Mouse (Mus musculus) spleen, adult 18-20 months (tissue): ENCODE data around the gene Stoml1.
A peak's percentile ranks its signal among the peaks of the same experiment; 100 is the strongest.
"Not testable (repeated sequence)": the region's sequence is repeated elsewhere in the genome, so short reads cannot be mapped to it uniquely, and the experiment has no call there.

ENCODE experiments used
- DNase-seq, 2 experiments: peaks; one replicate each; pipeline ENCODE4 v3.0.0; 2022; ENCODE audit warnings: mixed read lengths in 2 of 2

The Stoml1 gene

DNA sequence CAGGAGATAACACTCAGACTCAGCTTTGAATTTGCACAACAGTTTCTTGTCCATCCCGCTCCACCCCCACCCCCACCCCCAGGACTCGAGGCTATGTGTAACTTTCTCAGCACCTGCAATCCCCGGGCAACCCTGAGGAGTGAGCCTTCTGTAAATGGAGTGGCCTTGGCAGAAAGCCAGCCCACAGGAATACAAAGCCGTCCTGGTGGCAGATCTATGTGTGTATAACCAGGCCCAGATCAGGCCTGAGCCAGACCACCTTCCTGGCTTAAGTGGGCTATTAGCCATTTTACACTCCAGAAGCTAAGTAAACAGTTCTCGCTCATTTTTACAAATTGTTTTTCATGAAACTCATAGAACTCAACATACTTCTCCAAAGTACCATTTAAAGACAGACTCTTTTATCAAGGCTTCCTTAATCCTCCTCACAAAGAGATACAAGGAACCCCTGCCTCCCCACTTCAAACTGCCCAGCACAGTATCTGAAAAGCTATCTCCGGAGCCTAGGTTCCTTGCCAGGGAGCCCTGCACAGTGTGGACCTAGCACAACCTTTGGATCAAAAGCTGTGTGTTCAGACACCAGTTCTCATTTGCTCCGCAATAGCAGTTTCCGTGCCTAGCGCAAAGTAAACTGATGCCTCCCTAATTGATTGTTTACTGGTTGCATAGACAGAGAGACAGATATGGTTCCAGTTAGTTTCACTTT is 11.0 kb upstream of the Stoml1 start:
- DNase-seq: no peak

DNA sequence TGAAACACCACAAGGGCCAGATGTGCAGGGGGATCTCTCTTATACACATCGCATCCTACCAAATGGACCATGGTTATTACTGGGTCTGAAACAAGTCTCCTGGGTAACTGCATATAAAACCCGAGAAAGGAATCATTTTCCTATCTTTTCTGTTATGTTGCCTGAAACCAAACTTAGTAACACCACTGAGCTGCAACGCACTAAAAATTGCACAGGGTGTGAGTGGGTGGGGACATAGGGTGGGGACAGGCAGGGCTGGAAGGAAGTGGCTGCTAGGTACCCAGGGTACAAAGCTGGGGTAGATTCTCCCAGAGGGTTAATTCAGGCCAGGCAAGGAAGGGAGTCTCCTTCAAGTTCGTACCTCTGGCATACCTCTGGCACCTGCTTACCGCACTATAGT is 10.3 kb upstream of the Stoml1 start:
- no peak for DNase-seq

DNA sequence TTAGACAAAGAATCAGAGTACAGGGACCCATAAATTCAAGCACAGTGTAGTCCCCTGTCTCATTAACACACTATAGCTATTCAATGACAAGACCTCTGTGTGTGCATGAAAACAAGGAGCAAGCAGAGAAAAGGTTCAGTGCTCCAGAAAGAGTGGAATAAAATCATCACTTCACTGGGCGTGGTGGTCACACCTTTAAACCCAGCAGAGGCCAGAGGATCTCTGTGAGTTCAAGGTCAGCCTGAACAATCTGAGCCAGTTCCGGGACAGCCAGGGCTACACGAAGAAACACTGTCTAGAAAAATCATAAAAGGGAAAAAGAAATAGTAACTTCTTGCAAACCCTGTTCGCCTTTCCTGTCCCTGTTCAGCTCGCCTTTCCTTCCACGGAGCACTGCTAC is 9.3 kb upstream of the Stoml1 start:
- DNase-seq: no peak

DNA sequence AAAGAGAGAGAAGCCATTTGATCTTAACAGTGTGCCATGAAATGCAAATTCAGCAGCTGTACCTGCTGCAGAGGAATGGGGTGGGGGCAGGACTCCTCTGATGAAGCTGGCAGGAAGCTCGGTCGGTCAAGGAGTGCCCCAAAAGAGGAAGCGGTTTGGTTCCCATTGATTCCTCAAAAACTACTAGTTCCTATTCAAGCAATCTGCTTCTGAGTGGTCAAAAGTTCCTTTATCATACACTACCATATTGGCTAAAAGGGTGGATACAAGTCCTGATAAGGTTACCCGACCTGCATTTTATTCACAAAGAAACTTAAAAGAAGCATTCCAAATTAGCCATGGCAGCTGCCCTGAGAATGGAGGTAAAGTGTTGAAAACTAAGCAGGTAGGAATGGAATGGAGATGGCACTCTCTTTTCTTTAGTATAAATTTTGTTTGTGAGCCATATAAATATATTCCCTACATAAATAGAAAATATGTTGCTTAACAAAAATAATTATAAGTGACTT is 6.8 kb upstream of the Stoml1 start:
- DNase-seq: no peak

DNA sequence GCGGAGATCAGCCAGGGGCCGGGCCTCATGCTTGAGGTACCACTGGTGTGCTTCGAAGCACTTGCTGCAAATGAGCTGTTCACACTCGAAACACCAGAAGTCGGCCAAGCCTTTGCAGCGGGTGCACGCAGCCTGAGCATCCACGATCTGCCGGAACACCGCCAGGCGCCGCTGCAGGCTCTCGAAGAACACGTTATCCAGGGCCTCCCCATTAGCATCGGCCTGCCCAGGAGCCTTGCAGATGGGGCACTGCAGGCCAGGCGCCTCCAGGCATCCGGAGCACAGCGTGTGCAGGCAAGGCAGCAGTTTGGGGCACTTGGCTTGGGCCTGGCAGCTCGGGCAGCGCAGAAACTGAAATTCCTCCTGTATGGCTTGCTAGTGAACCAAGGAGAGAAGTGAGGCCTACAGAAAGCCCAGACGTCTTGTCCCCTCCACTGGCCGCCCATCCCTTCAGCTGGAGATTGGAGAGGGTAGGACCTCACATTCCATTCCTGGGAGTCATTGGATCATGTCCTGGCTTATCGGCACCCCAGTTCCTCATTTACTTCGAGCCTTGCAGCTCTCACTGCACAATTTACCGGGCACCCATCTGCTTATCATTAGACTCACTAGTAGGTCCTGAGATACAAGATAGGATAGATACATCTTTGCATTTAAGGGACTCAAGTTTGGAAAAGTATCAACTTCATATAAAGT is 5.8 kb upstream of the Stoml1 start:
- peak; percentile 80 to 87 for DNase-seq

DNA sequence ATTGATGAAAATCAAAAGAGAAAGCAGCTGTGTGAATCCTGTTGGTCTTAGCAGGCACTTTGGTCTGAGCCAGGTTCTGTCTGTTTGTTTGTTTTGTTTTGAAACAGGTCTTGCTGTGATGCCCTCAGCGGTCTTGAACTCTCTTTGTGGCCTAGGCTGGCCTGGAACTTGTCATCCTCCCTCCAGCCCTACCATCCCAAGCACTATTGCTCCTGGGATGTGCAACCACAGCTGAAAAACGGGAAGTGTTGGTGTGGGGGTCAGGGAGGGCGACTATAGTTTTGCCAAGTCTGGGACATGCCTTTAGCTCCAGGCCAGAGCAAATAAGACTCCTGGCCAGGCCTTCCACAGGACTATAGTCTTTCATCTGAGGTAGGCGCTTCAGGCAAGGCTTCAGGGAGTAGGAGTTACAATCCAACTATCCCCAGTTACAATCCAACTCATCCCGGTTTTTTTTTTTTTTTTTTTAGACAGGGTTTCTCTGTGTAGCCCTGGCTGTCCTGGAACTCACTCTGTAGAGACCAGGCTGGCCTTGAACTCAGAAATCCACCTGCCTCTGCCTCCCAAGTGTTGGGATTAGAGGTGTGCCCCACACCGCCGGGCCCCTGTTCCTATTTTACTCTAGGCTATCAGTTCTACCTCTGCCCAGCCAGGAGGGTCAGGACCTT is 4.1 kb upstream of the Stoml1 start:
- no peak for DNase-seq

DNA sequence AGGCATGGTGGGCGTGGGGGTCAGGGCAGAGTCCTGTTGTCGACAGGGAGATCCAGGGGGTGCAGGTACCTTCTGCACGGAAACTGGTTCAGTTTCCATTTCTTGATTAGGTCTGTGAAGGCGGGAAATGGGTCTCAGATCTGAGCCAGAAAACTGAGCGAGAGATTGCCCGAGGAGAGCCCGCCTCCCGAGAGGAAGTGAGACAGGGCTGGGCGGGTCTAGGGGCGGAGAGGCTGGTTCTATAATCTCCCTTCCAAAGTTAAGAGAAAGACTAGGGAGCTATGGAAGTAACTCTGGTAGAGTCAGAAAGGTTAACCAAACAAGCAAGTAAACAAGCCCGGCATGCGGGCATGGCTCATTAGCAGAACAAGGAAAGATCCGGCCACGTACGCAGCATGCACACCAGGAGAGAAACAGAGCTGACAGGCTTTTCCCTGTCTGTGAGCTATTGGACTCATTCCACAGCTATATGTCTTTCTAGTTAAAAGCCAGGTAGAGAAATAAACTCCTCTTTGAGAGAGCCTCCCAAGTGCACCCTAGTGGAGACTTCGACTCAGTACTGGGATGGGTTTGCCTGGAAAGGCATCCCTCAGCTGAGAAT is 3.3 kb upstream of the Stoml1 start, which contains the start of gene Pml:
Pml (minus strand) TSS at position 195 of the 601 bp plus-strand sequence.
- peak; percentile 59 to 70 for DNase-seq

DNA sequence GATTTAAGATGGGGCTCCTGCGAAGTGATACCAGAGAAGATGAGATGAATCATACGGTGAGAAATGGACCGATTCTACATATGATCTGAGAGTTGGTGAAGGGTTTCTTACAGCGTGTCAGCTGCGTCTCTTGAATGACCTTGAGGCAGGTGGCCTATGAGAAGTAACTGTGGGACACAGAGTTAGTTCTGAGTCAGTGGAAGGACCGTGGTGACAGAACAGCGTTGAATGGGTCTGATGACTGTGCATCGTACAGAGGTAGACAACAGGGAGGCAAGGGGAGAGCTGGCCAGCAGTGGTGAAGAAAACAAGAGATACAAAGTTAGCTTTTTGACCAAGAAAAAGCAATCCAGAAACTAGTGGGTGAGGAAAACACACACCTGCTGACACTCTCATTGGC is 2.6 kb upstream of the Stoml1 start:
- DNase-seq: no peak

DNA sequence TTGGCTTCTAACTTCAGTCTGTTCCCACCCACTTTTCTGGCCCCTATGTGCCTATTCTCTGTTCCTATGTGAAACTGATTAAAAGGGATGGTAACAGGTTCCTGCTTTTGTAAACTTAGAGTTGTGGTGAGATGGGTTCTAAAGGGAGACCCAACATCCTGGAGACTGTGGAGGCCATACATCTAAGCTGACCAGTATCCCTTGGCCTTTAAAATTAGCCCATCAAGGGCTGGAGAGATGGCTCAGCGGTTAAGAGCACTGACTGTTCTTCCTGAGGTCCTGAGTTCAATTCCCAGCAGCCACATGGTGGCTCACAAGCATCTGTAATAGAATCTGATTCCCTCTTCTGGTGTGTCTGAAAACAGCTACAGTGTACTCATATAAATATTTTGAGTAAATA is 2.2 kb upstream of the Stoml1 start:
- not testable (repeated sequence) for DNase-seq

DNA sequence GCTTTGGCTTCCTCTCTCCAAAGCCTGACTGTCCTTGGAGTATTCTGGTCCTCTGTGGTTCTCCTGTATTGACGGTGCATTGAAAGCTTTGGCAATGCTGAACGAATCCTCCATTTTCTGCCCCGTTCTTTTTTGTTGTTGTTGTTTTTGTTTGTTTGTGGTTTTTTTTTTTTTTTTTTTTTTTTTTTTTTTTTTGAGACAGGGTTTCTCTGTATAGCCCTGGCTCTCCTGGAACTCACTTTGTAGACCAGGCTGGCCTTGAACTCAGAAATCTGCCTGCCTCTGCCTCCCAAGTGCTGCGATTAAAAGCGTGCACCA is 800 bp downstream of the Stoml1 start:
- DNase-seq: not testable (repeated sequence)

DNA sequence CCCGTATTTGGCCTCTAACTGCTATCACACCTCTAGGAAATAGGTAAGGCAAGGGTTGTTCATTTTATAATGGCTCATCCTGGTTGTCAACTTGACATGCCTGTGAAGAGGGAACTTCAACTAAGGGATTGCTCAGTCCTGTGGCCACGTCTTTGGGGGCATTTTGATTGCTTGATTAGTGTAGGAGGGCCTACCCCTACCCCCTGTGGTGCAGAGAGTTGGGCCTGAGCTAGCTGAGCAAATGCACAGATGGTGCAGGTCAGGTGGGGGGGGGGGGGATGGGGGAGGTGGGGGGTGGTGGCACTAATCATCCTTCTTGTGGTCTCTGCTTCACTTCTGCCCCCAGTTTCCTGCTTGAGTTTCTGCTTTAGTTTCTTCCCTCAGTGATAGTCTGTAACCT is 2.1 kb downstream of the Stoml1 start:
- no peak for DNase-seq

DNA sequence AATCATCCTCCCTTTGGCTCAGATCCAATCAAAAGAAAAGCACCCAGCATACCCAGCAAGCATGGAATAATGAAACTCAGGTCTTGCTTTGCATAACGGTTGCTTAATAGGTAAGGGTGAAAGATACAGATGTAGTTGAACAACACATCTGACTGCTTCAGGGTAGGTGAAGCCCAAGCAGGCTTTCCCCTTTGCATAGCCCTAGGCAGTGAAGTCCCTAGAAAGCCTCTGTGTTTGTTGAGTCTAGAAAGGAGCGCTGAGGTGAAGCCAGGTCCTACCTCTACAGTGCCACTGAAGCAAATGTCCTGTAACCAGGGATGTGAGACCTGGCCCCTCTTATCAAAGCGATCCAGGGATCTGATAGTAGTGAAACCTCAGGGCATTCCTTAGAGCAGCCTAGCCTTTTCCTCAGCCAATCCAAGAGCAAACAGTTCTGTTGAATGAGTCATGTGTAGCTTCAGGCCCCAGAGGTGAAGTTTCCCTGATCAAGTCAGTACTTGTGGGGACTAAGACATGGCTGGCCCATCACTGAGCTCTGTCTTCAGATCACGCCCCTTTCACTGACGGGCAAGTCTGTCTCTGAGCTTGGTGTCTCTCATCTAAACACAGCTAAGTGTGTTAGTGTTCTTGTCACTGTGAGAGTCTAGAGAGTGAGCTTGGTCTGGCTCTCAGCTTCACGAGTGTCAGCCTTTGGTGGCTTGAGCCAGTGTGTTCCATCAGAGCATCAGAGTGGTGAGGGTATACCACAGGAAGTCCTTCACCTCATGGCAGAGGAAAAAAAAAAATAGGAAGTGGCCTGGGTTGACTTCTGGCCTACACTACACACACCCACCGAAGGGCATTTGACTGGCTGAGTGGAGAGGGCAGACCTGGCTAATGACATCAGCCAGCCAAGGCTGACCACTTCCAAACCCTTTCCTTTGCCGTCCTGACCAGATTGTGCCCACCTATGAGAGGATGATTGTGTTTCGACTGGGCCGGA is 3.0 kb downstream of the Stoml1 start:
- DNase-seq: no peak

DNA sequence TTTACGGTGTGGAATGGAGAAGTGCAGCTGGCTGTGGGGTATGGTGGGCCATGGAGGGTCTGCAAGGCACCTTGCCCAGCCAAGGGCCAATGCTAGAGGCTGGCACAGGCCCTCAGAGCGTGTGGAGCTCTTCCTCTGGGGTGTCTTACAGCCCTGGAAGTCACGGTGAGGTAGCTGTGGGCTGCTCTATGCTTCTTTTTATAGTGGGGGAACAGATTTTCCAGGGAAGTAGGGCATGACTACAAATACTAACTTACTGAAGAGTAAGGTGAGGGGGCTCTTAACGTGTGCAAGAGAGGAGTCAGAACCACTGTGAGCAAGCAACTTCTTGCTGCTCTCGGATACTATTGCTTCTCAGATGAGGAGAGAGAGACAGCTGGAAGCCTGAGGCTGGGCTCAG is 9.5 kb downstream of the Stoml1 start:
- no peak for DNase-seq

DNA sequence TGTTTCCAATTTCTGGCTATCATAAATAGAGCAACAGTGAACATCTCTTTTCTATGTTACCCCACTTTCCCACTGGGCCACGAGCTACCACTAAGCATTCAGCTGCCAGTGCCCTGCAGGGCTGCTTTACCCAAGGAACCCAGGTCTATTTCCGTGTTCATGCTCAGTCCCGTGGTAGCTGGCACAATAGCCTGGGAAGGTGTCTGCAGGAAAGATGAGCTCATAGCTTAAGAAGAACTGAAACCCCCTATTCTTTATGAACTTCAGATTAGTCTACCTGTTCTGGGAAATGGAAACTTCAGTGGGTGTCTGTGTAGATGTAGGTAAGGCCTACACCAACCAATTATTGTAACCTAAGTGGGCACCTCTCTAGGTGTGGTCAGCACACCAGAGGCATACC is 12.4 kb downstream of the Stoml1 start:
- DNase-seq: no peak

DNA sequence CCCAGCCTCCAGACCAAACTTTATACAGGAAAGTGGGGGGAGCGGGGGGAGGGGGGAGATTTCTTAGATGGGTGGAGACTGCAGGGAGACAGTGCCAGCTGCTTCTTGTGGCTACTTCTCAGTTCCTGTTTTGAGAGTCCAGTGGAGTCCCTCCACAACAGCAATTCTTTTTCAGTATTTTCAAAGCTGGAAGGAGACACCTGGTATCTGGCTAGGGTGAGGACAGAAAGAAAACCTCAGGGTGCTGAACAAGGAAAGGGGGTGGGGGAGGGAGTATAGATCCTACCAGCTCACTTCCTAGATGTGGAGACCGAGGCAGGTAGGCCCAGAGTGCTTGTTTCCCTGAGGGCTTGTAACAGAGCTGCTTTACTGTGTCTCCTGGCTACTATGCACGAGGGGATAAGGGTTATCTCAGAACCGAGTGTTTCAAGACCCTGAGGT is 13.6 kb downstream of the Stoml1 start:
- DNase-seq: no peak

DNA sequence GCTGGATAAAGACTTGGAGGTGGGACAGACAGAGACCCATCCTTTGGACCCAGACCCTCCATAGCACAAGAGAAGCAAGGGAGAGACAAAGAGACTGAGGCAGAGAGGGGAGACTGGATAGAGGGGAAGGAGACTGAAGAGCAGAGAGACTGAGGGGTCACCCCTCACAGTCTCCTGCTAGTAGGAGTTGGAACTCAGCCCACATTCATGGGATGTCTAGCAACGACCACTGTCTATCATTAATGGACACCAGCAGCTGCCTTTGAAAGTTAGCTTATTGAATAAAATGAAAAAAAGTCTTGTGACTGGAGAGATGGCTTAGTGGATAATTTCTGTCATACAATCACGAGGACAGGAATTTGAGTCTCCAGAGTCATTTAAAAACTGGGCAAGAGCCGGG is 14.1 kb downstream of the Stoml1 start:
- DNase-seq: no peak

DNA sequence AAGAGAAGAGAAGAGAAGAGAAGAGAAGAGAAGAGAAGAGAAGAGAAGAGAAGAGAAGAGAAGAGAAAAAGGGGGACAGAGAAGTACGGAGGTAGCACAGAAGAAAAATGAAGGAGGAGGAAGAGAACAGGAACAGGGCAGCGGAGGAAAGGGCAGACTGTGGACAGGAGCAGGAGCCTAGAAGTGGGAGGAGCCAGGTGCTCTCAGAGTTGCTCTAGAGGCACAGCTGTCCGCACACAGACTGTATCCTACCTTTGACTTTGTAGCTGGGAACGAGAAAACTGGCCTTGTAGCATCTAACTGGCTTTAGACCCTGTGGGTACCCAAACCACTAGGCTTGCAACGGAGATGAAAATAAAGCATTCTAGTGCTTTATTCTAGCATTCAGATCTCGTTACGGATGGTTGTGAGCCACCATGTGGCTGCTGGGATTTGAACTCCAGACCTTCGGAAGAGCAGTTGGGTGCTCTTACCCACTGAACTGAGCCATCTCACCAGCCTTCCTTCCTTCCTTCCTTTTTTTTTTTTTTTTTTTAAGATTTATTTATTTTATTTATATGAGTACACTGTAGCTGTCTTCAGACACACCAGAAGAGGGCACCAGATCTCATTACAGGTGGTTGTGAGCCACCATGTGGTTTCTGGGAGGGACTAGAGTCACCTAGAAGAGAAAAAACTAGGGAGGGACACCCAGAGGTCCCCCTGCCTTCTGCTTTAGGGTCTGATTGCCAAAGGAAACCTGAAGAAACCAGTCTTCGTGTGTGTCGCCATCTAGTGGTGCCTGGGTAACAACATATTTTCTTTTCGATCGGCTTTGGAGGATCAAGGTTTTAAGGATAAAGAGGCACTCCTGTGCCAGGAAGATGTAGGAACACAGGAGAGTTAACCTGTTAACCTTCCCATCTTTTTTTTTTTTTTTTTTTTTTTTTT is 15.7 kb downstream of the Stoml1 start:
- peak; percentile 46 to 72 for DNase-seq

DNA sequence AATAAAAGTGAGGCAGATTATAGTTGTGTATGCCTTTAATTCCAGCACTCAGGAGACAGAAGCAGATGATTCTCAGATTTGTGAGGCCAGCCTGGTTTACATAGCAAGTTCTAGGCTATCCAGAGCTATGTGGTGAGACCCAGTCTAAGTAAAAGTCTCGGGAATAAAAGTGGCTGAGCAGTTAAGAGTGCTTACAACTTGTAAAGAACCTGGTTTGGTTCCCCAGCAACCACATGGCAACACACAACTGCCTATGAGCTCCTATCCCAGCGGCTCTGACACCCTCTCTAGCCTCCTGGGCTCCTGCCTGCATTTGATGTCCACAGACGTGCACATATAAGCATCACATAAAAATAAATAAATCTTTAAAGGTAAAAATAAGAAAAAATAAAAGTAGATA is 17.1 kb downstream of the Stoml1 start:
- DNase-seq: no peak

DNA sequence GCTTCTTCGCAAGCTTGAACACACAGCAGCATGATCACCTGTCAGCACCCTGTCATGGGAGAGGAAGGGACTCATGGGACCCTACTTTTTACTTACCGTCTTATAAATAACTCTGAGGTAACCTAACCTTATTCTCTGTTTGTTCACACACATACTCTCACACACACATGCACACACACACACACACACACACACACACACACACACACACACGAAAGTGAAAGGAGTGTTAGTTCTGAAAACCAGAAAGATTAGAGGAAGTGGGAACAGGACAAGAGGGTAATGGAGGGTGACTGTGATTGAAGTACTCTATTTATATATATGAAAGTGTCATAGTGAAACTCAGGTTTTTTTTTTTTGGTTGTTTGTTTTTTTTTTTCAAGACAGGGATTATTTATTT is 18.1 kb downstream of the Stoml1 start:
- DNase-seq: peak in 1 of 2 experiments; percentile 67

DNA sequence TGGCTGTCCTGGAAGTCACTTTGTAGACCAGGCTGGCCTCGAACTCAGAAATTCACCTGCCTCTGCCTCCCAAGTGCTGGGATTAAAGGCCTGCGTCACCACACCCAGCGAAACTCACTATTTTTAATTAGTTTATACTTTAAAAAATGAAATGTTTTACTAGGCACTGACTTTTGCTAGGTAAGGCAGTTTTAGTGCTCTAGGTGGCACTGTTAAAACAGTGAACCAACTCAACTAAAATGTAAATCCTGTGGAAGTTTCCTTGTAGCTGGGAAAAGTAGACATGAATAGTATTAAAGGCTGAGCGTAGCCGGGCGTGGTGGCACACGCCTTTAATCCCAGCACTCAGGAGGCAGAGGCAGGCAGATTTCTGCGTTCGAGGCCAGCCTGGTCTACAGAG is 18.6 kb downstream of the Stoml1 start:
- not testable (repeated sequence) for DNase-seq

DNA sequence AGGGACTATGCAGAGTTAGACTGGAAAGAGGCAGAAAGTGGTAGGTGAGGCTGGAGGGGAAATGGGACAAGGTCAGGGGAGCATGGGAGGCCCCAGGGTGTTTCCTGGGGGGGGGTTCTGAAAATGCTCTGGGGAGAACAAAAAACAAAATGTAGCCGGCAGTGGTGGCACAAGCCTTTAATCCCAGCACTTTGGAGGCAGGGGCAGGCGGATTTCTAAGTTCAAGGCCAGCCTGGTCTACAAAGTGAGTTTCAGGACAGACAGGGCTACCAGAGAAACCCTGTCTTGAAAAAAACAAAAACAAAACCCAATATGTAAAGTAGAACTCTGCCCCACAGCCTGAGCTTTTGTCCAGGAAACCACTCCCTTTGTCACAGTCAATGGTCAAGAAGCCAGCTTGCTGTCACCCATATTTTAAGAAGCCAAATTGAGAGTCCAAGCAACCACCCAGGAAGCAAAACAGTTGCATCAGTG is 19.1 kb downstream of the Stoml1 start:
- peak in 1 of 2 experiments; percentile 45 for DNase-seq
